Mouse (Mus musculus): ENCODE measurements at regions not wholly inside any gene's neighbourhood (a gene's known extent, or its start where the extent isn't known, plus 50 kb on each side); places are given as distances from the start of the nearest gene placed in this dataset.

DNA sequence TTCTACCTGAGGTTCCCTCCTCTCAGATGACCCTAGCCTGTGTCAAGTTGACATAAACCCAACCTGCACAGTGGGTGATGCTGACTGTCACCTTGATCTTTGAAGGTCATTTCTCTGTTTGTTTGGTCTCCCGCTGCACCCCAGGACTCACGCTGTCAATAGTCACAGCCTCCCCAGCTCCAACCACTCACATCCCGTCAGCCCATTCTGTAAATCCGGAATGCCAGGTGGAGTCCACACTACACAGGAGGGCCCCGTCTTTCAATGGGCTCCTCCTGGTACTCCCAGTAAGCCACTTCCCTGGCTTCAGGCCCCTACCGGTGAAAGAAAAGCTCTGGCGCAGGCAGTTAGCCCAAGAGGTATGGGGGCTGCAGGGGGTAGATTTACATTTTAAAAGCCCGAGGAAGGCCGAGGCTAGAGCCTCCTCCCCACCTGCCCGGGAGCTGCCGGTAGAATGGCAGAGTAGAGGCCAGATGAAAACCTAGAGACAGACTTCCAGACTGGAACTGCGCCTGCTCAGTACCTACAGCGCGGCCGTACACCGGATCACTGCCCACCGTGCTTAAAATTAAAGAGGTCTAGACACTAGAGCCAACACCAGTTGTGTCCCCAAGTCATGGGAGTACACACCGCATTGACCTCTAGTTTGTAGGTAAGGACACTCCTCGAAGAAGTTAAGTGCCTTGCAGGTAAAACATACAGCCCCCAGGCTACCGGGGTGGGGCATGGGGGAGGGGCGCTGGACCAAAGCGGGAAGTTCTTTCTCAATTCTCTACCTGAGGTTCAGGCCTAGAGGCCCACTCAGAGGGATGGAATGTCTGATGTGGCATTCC is 123.8 kb upstream of the Med13l start:
- TF ChIP-seq CTCF (IDR thresholded peaks at IDR 0.05; ENCODE audit: borderline replicate concordance, insufficient read depth, low read length), result no peak
- TF ChIP-seq POLR2A (IDR thresholded peaks at IDR 0.05; ENCODE audit: low read depth, low read length), result no peak
